38 mouse cellular contexts compared by ENCODE assay signal in the genomic region with DNA sequence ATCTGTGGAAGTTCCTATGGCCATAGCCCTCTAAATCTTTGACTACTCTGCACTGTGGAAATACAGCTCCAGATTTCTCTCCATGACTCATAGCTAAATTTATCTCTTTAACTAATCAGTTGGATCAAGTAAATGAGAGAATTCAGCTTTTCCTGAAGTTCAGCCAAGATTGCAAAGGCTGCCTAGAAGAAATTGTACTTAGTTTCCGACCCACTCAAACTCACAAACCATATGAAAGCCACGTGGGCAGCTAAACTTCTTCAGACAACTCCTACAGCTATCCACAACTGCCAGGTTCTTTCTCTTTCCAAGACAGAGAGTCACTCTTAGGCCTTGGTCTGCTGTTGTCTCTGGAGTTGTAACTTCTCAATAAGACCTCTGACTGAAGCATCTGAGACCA. TPM values are rescaled to one million over a fixed set of nuclear protein-coding genes. Genes with fewer than 3 reads are reported as not detected.
DNase-seq lines count a peak whose midpoint lies in the region; ATAC-seq and TF ChIP-seq lines count a peak whose summit lies in the region.
"Had no signal": no experiment of that assay in that cellular context is flagged by ENCODE, and none has a peak within 500 bp of the region (broad histone marks: within the 10 kb centered on the region; RNA-seq: fewer than 3 reads in every experiment).

No protein-coding gene starts in this region.

- TF ChIP-seq CTCF in layer of hippocampus, adult 2 months (conservative IDR thresholded peaks at IDR 0.05) = no peak

- peaks cover 6% of the 10 kb centered on the region; the same call in 1 of the 2 replicates for H3K9me3 ChIP-seq in hindbrain, embryonic 11.5 days (ENCODE audit: control insufficient read depth, low read length)
- H3K9me3 ChIP-seq: embryonic facial prominence, embryonic 13.5 days; limb, embryonic 10.5 days; limb, embryonic 15.5 days had no signal

- 82% methylated on average over 2 of the region's 2 CpGs for WGBS in hindbrain, embryonic 11.5 days

- H3K36me3 ChIP-seq in hindbrain, embryonic 11.5 days (ENCODE audit: control insufficient read depth, insufficient read depth, low read length) = no peaks in the 10 kb centered on the region
- H3K36me3 ChIP-seq: embryonic facial prominence, embryonic 13.5 days; forebrain, embryonic 10.5 days; forebrain, embryonic 15.5 days; heart, embryonic 12.5 days; limb, embryonic 10.5 days; limb, embryonic 15.5 days; liver, embryonic 13.5 days; midbrain, embryonic 13.5 days; neural tube, embryonic 13.5 days had no signal

- H3K9ac ChIP-seq in hindbrain, embryonic 11.5 days (ENCODE audit: low read depth, low read length) = no peak overlapping the region
- H3K9ac ChIP-seq: embryonic facial prominence, embryonic 13.5 days; forebrain, embryonic 15.5 days; heart, embryonic 12.5 days; hindbrain, embryonic 14.5 days; limb, embryonic 15.5 days; liver, embryonic 13.5 days; midbrain, embryonic 13.5 days; neural tube, embryonic 13.5 days had no signal

- intact Hi-C loops in left cerebral cortex, postnatal 4 days (cut with DNase I) = no loop called here
- intact Hi-C loops in left cerebral cortex, postnatal 25 days (cut with DNase I) = no loop called here

- H3K27me3 ChIP-seq in hindbrain, embryonic 11.5 days (ENCODE audit: control insufficient read depth, insufficient read depth, low read length) = no peaks in the 10 kb centered on the region
- H3K27me3 ChIP-seq: embryonic facial prominence, embryonic 13.5 days; forebrain, embryonic 15.5 days; heart, embryonic 12.5 days; limb, embryonic 15.5 days; liver, embryonic 13.5 days; midbrain, embryonic 13.5 days; neural tube, embryonic 13.5 days; Patski had no signal

- no peak for ATAC-seq in hindbrain, embryonic 11.5 days (ENCODE audit: low FRiP score)
- ATAC-seq: forebrain, embryonic 15.5 days; intestine, postnatal 0 days; lung, postnatal 0 days; midbrain, embryonic 13.5 days; Patski had no signal

- peak; percentile 4 to 41 for DNase-seq in frontal cortex, postnatal 36 days (ENCODE audit: low spot score in 2 of 2)
- DNase-seq in frontal cortex, postnatal 14 days (ENCODE audit: low spot score in 2 of 2) = no peak
- peak; percentile 62 to 69 for DNase-seq in left cerebral cortex, adult 9 months (ENCODE audit: low spot score in 2 of 2)
- no peak for DNase-seq in left cerebral cortex, postnatal 4 days
- peak; percentile 10 to 53 for DNase-seq in layer of hippocampus, adult 2 months (ENCODE audit: low spot score in 2 of 2)
- peak; percentile 2 to 73 for DNase-seq in left cerebral cortex, postnatal 25 days (ENCODE audit: low spot score in 2 of 2)
- DNase-seq in hindbrain, embryonic 11.5 days (ENCODE audit: low spot score) = no peak
- DNase-seq: adrenal gland, postnatal 10 days; cerebellum, adult 11 months; cerebellum, postnatal 10 days; gastrocnemius, adult 2 months; gastrocnemius, postnatal 36 days; heart, adult 2 months; heart, postnatal 4 days; kidney, adult 9 months; kidney, postnatal 14 days; liver, embryonic 13.5 days; lung, adult 18-20 months; lung, postnatal 4 days had no signal

- H3K4me2 ChIP-seq in hindbrain, embryonic 11.5 days (replicated peaks; ENCODE audit: low read depth, low read length) = no peak overlapping the region
- H3K4me2 ChIP-seq: embryonic facial prominence, embryonic 13.5 days; forebrain, embryonic 15.5 days; heart, embryonic 12.5 days; hindbrain, embryonic 14.5 days; limb, embryonic 15.5 days; liver, embryonic 13.5 days; midbrain, embryonic 13.5 days; neural tube, embryonic 13.5 days had no signal

- no peak overlapping the region for H3K4me3 ChIP-seq in layer of hippocampus, adult 2 months
- no peak overlapping the region for H3K4me3 ChIP-seq in hindbrain, embryonic 11.5 days (ENCODE audit: low read depth, low read length)
- H3K4me3 ChIP-seq: embryonic facial prominence, embryonic 13.5 days; forebrain, embryonic 10.5 days; forebrain, embryonic 15.5 days; gastrocnemius, adult 2 months; heart, adult 2 months; heart, embryonic 12.5 days; limb, embryonic 10.5 days; limb, embryonic 15.5 days; liver, embryonic 13.5 days; midbrain, embryonic 13.5 days; neural tube, embryonic 13.5 days had no signal

- no peaks in the 10 kb centered on the region for H3K4me1 ChIP-seq in hindbrain, embryonic 11.5 days (replicated peaks; ENCODE audit: control insufficient read depth, insufficient read depth, low read length)
- H3K4me1 ChIP-seq: embryonic facial prominence, embryonic 13.5 days; forebrain, embryonic 10.5 days; forebrain, embryonic 15.5 days; heart, embryonic 12.5 days; limb, embryonic 10.5 days; limb, embryonic 15.5 days; liver, embryonic 13.5 days; midbrain, embryonic 13.5 days; neural tube, embryonic 13.5 days had no signal

- no peak overlapping the region for H3K27ac ChIP-seq in layer of hippocampus, adult 2 months
- no peak overlapping the region for H3K27ac ChIP-seq in hindbrain, embryonic 11.5 days (ENCODE audit: low read depth, low read length)
- H3K27ac ChIP-seq: embryonic facial prominence, embryonic 13.5 days; forebrain, embryonic 10.5 days; forebrain, embryonic 15.5 days; gastrocnemius, adult 2 months; heart, adult 2 months; hindbrain, embryonic 14.5 days; limb, embryonic 10.5 days; limb, embryonic 15.5 days; liver, embryonic 13.5 days; midbrain, embryonic 13.5 days; neural tube, embryonic 13.5 days had no signal

RNA-seq across cellular contexts. Expression of a gene that starts 3.7 kb away (rescaled TPM):
- total RNA-seq in left cerebral cortex, postnatal 4 days (2021) = under 1 TPM in 1 of 2 experiments, not detected in 1; 0.32 TPM
- not detected for total RNA-seq in layer of hippocampus, adult 2 months (2021)
- total RNA-seq in left cerebral cortex, postnatal 25 days (2021) = not detected
- not detected in 2 replicates for polyA plus RNA-seq in hindbrain, embryonic 11.5 days (2014; fragmentation: Nextera tagmentation; extraction: Ambion mirVana)
- total RNA-seq: adrenal gland, postnatal 10 days; common myeloid progenitor, adult 5-6 weeks; gastrocnemius, adult 2 months; gastrocnemius, postnatal 36 days; heart, adult 2 months; heart, postnatal 4 days; layer of hippocampus, postnatal 14 days; megakaryocyte-erythroid progenitor cell, adult 5-6 weeks; MEL had no signal
- polyA plus RNA-seq: embryonic facial prominence, embryonic 13.5 days; forebrain, embryonic 10.5 days; forebrain, embryonic 15.5 days; heart, adult 2 months; heart, embryonic 12.5 days; heart, postnatal 0 days; hindbrain, embryonic 14.5 days; intestine, postnatal 0 days; limb, embryonic 10.5 days; limb, embryonic 15.5 days; liver, embryonic 13.5 days; lung, postnatal 0 days; midbrain, embryonic 13.5 days; neural tube, embryonic 13.5 days; Patski; small intestine, adult 2 months; stomach, embryonic 14.5 days had no signal

Comparison
In these comparisons a context has a peak if more than half of its experiments do, and no peak if none do; other contexts are left out.
1. DNase-seq: peak in frontal cortex, postnatal 36 days (2 of 2), left cerebral cortex, adult 9 months (2 of 2), layer of hippocampus, adult 2 months (2 of 2) and left cerebral cortex, postnatal 25 days (2 of 2); none in frontal cortex, postnatal 14 days (0 of 2), left cerebral cortex, postnatal 4 days (single experiment) and hindbrain, embryonic 11.5 days (single experiment).